Mouse (Mus musculus) lung, postnatal 25 days (tissue): ENCODE data around the gene Pithd1.
"Not testable (repeated sequence)": the region's sequence is repeated elsewhere in the genome, so short reads cannot be mapped to it uniquely, and the experiment has no call there.

ENCODE experiments used
- DNase-seq: peaks from one replicate; pipeline ENCODE4 v3.0.0; 2022; ENCODE audit warnings: low spot score

Gene Pithd1

GRCm38 (mm10) chr4:135961709-135962108, 25.4 kb downstream of the Pithd1 start:
- DNase-seq = no peak

GRCm38 (mm10) chr4:135960717-135961116, 26.3 kb downstream of the Pithd1 start:
- DNase-seq = peak; percentile 81

- DNase-seq = no peak
These were observed 28.7 kb downstream of the Pithd1 start for GRCm38 (mm10) chr4:135958354-135958753.

GRCm38 (mm10) chr4:135955886-135956285, 31.2 kb downstream of the Pithd1 start:
- no peak for DNase-seq

GRCm38 (mm10) chr4:135954241-135954640, 32.8 kb downstream of the Pithd1 start:
- peak; percentile 72 for DNase-seq

- no peak for DNase-seq
These were observed 33.9 kb downstream of the Pithd1 start for GRCm38 (mm10) chr4:135953179-135953578.

- DNase-seq = no peak
These were observed 35.6 kb downstream of the Pithd1 start for GRCm38 (mm10) chr4:135951505-135951904.

- DNase-seq = no peak
These were observed 36.7 kb downstream of the Pithd1 start for GRCm38 (mm10) chr4:135950365-135950764.

- DNase-seq = no peak
These were observed 37.2 kb downstream of the Pithd1 start for GRCm38 (mm10) chr4:135949911-135950310.

GRCm38 (mm10) chr4:135949475-135949874, 37.6 kb downstream of the Pithd1 start:
- peak; percentile 59 for DNase-seq

GRCm38 (mm10) chr4:135948142-135948541, 38.9 kb downstream of the Pithd1 start:
- DNase-seq = no peak

- no peak for DNase-seq
These were observed 40.3 kb downstream of the Pithd1 start for GRCm38 (mm10) chr4:135946659-135947301.

GRCm38 (mm10) chr4:135946278-135946658, 40.8 kb downstream of the Pithd1 start, which contains the start of gene Hmgcl:
Gene Hmgcl, plus strand, starts transcription at chr4:135946448.
- peak; percentile 97 for DNase-seq

GRCm38 (mm10) chr4:135945706-135946105, 41.4 kb downstream of the Pithd1 start:
- no peak for DNase-seq

- DNase-seq = no peak
These were observed 43.7 kb downstream of the Pithd1 start for GRCm38 (mm10) chr4:135943389-135943788.

GRCm38 (mm10) chr4:135942193-135942592, 44.9 kb downstream of the Pithd1 start:
- no peak for DNase-seq

GRCm38 (mm10) chr4:135941026-135941425, 46.0 kb downstream of the Pithd1 start:
- DNase-seq = not testable (repeated sequence)

GRCm38 (mm10) chr4:135938858-135939257, 48.2 kb downstream of the Pithd1 start:
- DNase-seq = no peak

GRCm38 (mm10) chr4:135935502-135935901, 51.6 kb downstream of the Pithd1 start:
- no peak for DNase-seq

- DNase-seq = no peak
These were observed 52.2 kb downstream of the Pithd1 start for GRCm38 (mm10) chr4:135934708-135935500.

GRCm38 (mm10) chr4:135931832-135932231, 55.2 kb downstream of the Pithd1 start:
- peak; percentile 21 for DNase-seq

- DNase-seq = no peak
These were observed 56.8 kb downstream of the Pithd1 start for GRCm38 (mm10) chr4:135930239-135930638.

GRCm38 (mm10) chr4:135929828-135930227, 57.2 kb downstream of the Pithd1 start:
- no peak for DNase-seq
